Mouse (Mus musculus): Measurements from ENCODE around the gene Bmp7.

GRCm38 (mm10) chr2:172884584-172884983, 55.5 kb downstream of the Bmp7 start:
- TF ChIP-seq CTCF (conservative IDR thresholded peaks at IDR 0.05; ENCODE audit: low read length) (no peak), NANOG (IDR thresholded peaks at IDR 0.05; ENCODE audit: borderline replicate concordance, low read length) (no peak), POU5F1 (IDR thresholded peaks at IDR 0.05; ENCODE audit: borderline replicate concordance, low read length) (no peak)
